Mouse (Mus musculus) ES-Bruce4 (cell line): ENCODE results near the gene Artn.

ENCODE experiments used
- CTCF ChIP-seq: IDR thresholded peaks from one replicate; pipeline ENCODE4 v1.8.1; 2011; ENCODE audit warnings: low read depth, low read length
- EP300 ChIP-seq: IDR thresholded peaks from 2 replicates; pipeline ENCODE4 v1.6.1; 2011; ENCODE audit warnings: low read depth, low read length; ENCODE audit not compliant: insufficient read depth
- POLR2A ChIP-seq: IDR thresholded peaks from one replicate; pipeline ENCODE4 v1.8.1; 2011; ENCODE audit warnings: low read length; ENCODE audit not compliant: insufficient read depth

- TF ChIP-seq CTCF, result no peak
- no peak for TF ChIP-seq POLR2A
- TF ChIP-seq EP300, result no peak
Measured at GRCm38 (mm10) chr4:117975820-117976219, 46.3 kb upstream of the Artn start.
